In the genomic region with DNA sequence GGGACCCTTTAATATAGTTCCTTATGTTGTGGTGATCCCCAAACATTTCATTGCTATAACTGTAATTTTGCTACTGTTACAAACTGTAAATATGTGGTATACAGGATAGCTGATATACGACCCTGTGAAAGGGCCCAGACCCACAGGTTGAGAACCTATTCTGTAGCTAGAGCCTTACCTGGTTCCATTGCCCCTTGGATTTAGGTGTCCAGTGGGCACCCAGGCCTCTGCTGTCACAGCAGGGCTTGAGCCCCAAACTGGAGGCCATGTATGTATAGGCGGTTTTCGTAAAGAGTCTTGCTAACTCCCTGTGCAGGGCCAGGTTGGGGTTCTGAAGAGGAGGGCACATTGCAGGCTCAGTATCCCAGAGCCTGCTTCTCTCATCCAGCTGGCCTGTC, we compare ENCODE assay signal across 9 mouse cellular contexts. TPM values are rescaled to one million over a fixed set of nuclear protein-coding genes. Genes with fewer than 3 reads are reported as not detected.
DNase-seq lines count a peak whose midpoint lies in the region; ATAC-seq and TF ChIP-seq lines count a peak whose summit lies in the region.
"Had no signal": no experiment of that assay in that cellular context is flagged by ENCODE, and none has a peak within 500 bp of the region (broad histone marks: within the 10 kb centered on the region; RNA-seq: fewer than 3 reads in every experiment).

No protein-coding gene starts in this region.

- peak overlapping the region; percentile 32 for H3K9ac ChIP-seq in hindbrain, embryonic 12.5 days
- peak overlapping the region; percentile 98 for H3K9ac ChIP-seq in midbrain, embryonic 12.5 days (replicated peaks)

- peak; percentile 26 for DNase-seq in kidney, adult 9 months
- DNase-seq in kidney, adult 2 months: no peak
- DNase-seq in adipocyte (ENCODE audit: low spot score): no peak
- no peak for DNase-seq in spleen, adult 12 weeks (ENCODE audit: low spot score)
- DNase-seq in adrenal gland, adult 2 months: no peak
- DNase-seq: right cerebral cortex, postnatal 25 days had no signal

- no peaks in the 10 kb centered on the region for H3K27me3 ChIP-seq in kidney, adult 2 months (replicated peaks; ENCODE audit: control insufficient read depth, insufficient read depth, low read length)
- H3K27me3 ChIP-seq in hindbrain, embryonic 12.5 days: no peaks in the 10 kb centered on the region
- no peaks in the 10 kb centered on the region for H3K27me3 ChIP-seq in midbrain, embryonic 12.5 days

- H3K9me3 ChIP-seq in hindbrain, embryonic 12.5 days (replicated peaks): no peaks in the 10 kb centered on the region
- no peaks in the 10 kb centered on the region for H3K9me3 ChIP-seq in midbrain, embryonic 12.5 days

- no peak overlapping the region for H3K4me3 ChIP-seq in kidney, adult 2 months (ENCODE audit: insufficient read depth, low read depth, low read length)
- peak overlapping the region; percentile 97 for H3K4me3 ChIP-seq in brown adipose tissue, adult 24 weeks (ENCODE audit: insufficient read depth, low read depth, low read length)
- H3K4me3 ChIP-seq in hindbrain, embryonic 12.5 days: peak overlapping the region; percentile 87
- H3K4me3 ChIP-seq in midbrain, embryonic 12.5 days: peak overlapping the region; percentile 91

- no peak for TF ChIP-seq CTCF in kidney, adult 2 months (conservative IDR thresholded peaks at IDR 0.05; ENCODE audit: insufficient read depth, insufficient read length, low read depth, low read length)

- no peak for TF ChIP-seq POLR2A in kidney, adult 2 months (IDR thresholded peaks at IDR 0.05; ENCODE audit: low read depth, low read length)

- H3K27ac ChIP-seq in kidney, adult 2 months (ENCODE audit: insufficient read depth, low read depth, low read length): no peak overlapping the region
- H3K27ac ChIP-seq in brown adipose tissue, adult 24 weeks (replicated peaks; ENCODE audit: low read depth, low read length): peak overlapping the region; percentile 69
- no peak overlapping the region for H3K27ac ChIP-seq in hindbrain, embryonic 12.5 days
- no peak overlapping the region for H3K27ac ChIP-seq in midbrain, embryonic 12.5 days (replicated peaks)

- ATAC-seq in hindbrain, embryonic 12.5 days (ENCODE audit: low FRiP score): no peak
- ATAC-seq in midbrain, embryonic 12.5 days (ENCODE audit: low FRiP score, low read depth): no peak

- H3K4me2 ChIP-seq in hindbrain, embryonic 12.5 days (replicated peaks): peak overlapping the region; percentile 93
- peak overlapping the region; percentile 92 for H3K4me2 ChIP-seq in midbrain, embryonic 12.5 days (replicated peaks)

- peaks cover 32% of the 10 kb centered on the region for H3K4me1 ChIP-seq in kidney, adult 2 months (ENCODE audit: control insufficient read depth, insufficient read depth, low read length)
- H3K4me1 ChIP-seq in brown adipose tissue, adult 24 weeks (ENCODE audit: control insufficient read depth, insufficient read depth, insufficient read length, low read length): peaks cover 16% of the 10 kb centered on the region
- peaks cover 53% of the 10 kb centered on the region for H3K4me1 ChIP-seq in hindbrain, embryonic 12.5 days
- H3K4me1 ChIP-seq in midbrain, embryonic 12.5 days: peaks cover 46% of the 10 kb centered on the region

- WGBS in kidney, adult 2 months: 82% methylated on average over 3 of the region's 3 CpGs
- 98% methylated on average over 3 of the region's 3 CpGs for WGBS in hindbrain, embryonic 12.5 days
- WGBS in midbrain, embryonic 12.5 days: 87% methylated on average over 3 of the region's 3 CpGs

- peaks cover 5% of the 10 kb centered on the region; the same call in 1 of the 2 replicates for H3K36me3 ChIP-seq in kidney, adult 2 months (ENCODE audit: control insufficient read depth, insufficient read depth, low read length)
- peaks cover 44% of the 10 kb centered on the region for H3K36me3 ChIP-seq in hindbrain, embryonic 12.5 days
- H3K36me3 ChIP-seq in midbrain, embryonic 12.5 days: peaks cover 46% of the 10 kb centered on the region

RNA-seq across cellular contexts. Expression of a gene that starts 1.2 kb away (rescaled TPM):
- polyA plus RNA-seq in kidney, adult 2 months (2012; rRNA removed): 955 and 1,014 TPM in 2 replicates
- polyA plus RNA-seq in brown adipose tissue, adult 24 weeks (2012; ENCODE audit: insufficient read depth, insufficient read length, missing spikeins): 445 and 504 TPM in 2 replicates
- polyA plus RNA-seq in hindbrain, embryonic 12.5 days (2016; fragmentation: Nextera tagmentation; extraction: Ambion mirVana): 607 and 682 TPM in 2 replicates
- polyA plus RNA-seq in midbrain, embryonic 12.5 days (2016; fragmentation: Nextera tagmentation; extraction: Ambion mirVana): 688 and 721 TPM in 2 replicates
- 1,000 to 10,000 TPM in 1 of 2 experiments, 100 to 1,000 TPM in 1; 972 to 1,050 TPM for total RNA-seq in adrenal gland, adult 2 months (2021)
- 1,143 and 1,258 TPM in 2 replicates for polyA plus RNA-seq in adrenal gland, adult 2 months (2012; rRNA removed)

RNA-seq across cellular contexts. Expression of a gene that starts 1.3 kb away (rescaled TPM):
- 57.2 and 68.3 TPM in 2 replicates for polyA plus RNA-seq in kidney, adult 2 months (2012; rRNA removed)
- 9.2 and 9.9 TPM in 2 replicates for polyA plus RNA-seq in brown adipose tissue, adult 24 weeks (2012; ENCODE audit: insufficient read depth, insufficient read length, missing spikeins)
- 28.7 and 30.3 TPM in 2 replicates for polyA plus RNA-seq in hindbrain, embryonic 12.5 days (2016; fragmentation: Nextera tagmentation; extraction: Ambion mirVana)
- 24.0 and 25.8 TPM in 2 replicates for polyA plus RNA-seq in midbrain, embryonic 12.5 days (2016; fragmentation: Nextera tagmentation; extraction: Ambion mirVana)
- 10 to 100 TPM; 38.9 to 39.5 TPM for total RNA-seq in adrenal gland, adult 2 months (2021)
- polyA plus RNA-seq in adrenal gland, adult 2 months (2012; rRNA removed): 90.9 and 92.5 TPM in 2 replicates

RNA-seq across cellular contexts. Expression of a gene that starts 4.6 kb away (rescaled TPM):
- 0.19 and 0.35 TPM in 2 replicates for polyA plus RNA-seq in kidney, adult 2 months (2012; rRNA removed)
- polyA plus RNA-seq in brown adipose tissue, adult 24 weeks (2012; ENCODE audit: insufficient read depth, insufficient read length, missing spikeins): not detected in 2 replicates
- polyA plus RNA-seq in hindbrain, embryonic 12.5 days (2016; fragmentation: Nextera tagmentation; extraction: Ambion mirVana): 0.89 and 1.0 TPM in 2 replicates
- polyA plus RNA-seq in midbrain, embryonic 12.5 days (2016; fragmentation: Nextera tagmentation; extraction: Ambion mirVana): 1.3 and 1.6 TPM in 2 replicates
- total RNA-seq in adrenal gland, adult 2 months (2021): under 1 TPM; 0.72 to 0.86 TPM
- polyA plus RNA-seq in adrenal gland, adult 2 months (2012; rRNA removed): 0.86 and 2.0 TPM in 2 replicates

RNA-seq across cellular contexts. Expression of a gene that starts 9.2 kb away (rescaled TPM):
- 0.15 and 0.28 TPM in 2 replicates for polyA plus RNA-seq in kidney, adult 2 months (2012; rRNA removed)
- not detected in 2 replicates for polyA plus RNA-seq in brown adipose tissue, adult 24 weeks (2012; ENCODE audit: insufficient read depth, insufficient read length, missing spikeins)
- not detected in 2 replicates for polyA plus RNA-seq in hindbrain, embryonic 12.5 days (2016; fragmentation: Nextera tagmentation; extraction: Ambion mirVana)
- not detected in 2 replicates for polyA plus RNA-seq in midbrain, embryonic 12.5 days (2016; fragmentation: Nextera tagmentation; extraction: Ambion mirVana)
- total RNA-seq in adrenal gland, adult 2 months (2021): not detected
- not detected in 2 replicates for polyA plus RNA-seq in adrenal gland, adult 2 months (2012; rRNA removed)

RNA-seq across cellular contexts. Expression of a gene that starts 11.6 kb away (rescaled TPM):
- polyA plus RNA-seq in kidney, adult 2 months (2012; rRNA removed): 106 and 116 TPM in 2 replicates
- polyA plus RNA-seq in brown adipose tissue, adult 24 weeks (2012; ENCODE audit: insufficient read depth, insufficient read length, missing spikeins): 23.3 and 31.5 TPM in 2 replicates
- polyA plus RNA-seq in hindbrain, embryonic 12.5 days (2016; fragmentation: Nextera tagmentation; extraction: Ambion mirVana): 4.2 and 5.3 TPM in 2 replicates
- polyA plus RNA-seq in midbrain, embryonic 12.5 days (2016; fragmentation: Nextera tagmentation; extraction: Ambion mirVana): 4.5 and 4.6 TPM in 2 replicates
- total RNA-seq in adrenal gland, adult 2 months (2021): 100 to 1,000 TPM in 1 of 2 experiments, 10 to 100 TPM in 1; 54.3 to 225 TPM
- polyA plus RNA-seq in adrenal gland, adult 2 months (2012; rRNA removed): 569 and 796 TPM in 2 replicates
